Mouse (Mus musculus) embryonic facial prominence, embryonic 15.5 days (tissue): ENCODE measurements around the gene Hhipl2. TPM values are rescaled to one million over a fixed set of nuclear protein-coding genes. Genes with fewer than 3 reads are reported as not detected.

ENCODE experiments used
- polyA plus RNA-seq: library from polyadenylated mRNA; unstranded; fragments of >200 nt; fragmentation: Nextera tagmentation; extraction: Ambion mirVana; gene quantifications from 2 replicates; pipeline ENCODE4 v1.2.1, GENCODE M21; 2015

Gene Hhipl2
- polyA plus RNA-seq, 1 experiment from 2014 or later: not detected

Other genes starting within 250 kb of the Hhipl2 start
- gene Disp1, start 196.7 kb upstream of the Hhipl2 start, polyA plus RNA-seq: 17.8 and 18.3 TPM in 2 replicates
- gene Aida, start 121.6 kb upstream of the Hhipl2 start, polyA plus RNA-seq: 54.2 and 54.8 TPM in 2 replicates
- gene Brox, start 120.9 kb upstream of the Hhipl2 start, polyA plus RNA-seq: 40.9 and 42.6 TPM in 2 replicates
- 118 and 122 TPM in 2 replicates for gene Mia3, start 48.7 kb upstream of the Hhipl2 start, polyA plus RNA-seq
- gene Taf1a, start 29.2 kb upstream of the Hhipl2 start, polyA plus RNA-seq: 20.1 and 25.3 TPM in 2 replicates